Mouse (Mus musculus) WW6 (cell line): ENCODE measurements at regions not wholly inside any gene's neighbourhood (a gene's known extent, or its start where the extent isn't known, plus 50 kb on each side); places are given as distances from the start of the nearest gene placed in this dataset.
A peak's percentile ranks its signal among the peaks of the same experiment; 100 is the strongest.

Experiments used
- DNase-seq: peaks from one replicate; pipeline ENCODE4 v3.0.0-alpha.2; 2013; ENCODE audit warnings: low read depth, low spot score

DNA sequence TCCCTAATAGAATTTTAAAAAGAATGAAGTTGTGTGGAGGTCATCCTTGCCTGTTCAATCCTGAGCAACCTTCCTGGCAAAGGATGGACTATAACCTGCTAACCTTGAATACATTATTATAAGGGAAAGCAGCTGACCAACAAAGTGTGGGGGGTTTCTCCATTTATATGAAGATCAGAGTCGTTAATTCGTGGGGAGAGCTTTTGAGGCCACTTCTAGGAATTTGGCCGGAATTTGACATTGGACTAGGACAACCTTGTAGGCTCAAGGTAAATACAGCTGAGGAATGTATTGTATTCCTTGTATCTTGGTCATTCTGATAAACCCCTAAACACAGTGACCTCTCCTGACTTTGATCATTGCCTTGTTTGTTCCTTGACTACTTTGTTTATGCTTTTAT is 56.9 kb downstream of the Klf4 start:
- no peak for DNase-seq

DNA sequence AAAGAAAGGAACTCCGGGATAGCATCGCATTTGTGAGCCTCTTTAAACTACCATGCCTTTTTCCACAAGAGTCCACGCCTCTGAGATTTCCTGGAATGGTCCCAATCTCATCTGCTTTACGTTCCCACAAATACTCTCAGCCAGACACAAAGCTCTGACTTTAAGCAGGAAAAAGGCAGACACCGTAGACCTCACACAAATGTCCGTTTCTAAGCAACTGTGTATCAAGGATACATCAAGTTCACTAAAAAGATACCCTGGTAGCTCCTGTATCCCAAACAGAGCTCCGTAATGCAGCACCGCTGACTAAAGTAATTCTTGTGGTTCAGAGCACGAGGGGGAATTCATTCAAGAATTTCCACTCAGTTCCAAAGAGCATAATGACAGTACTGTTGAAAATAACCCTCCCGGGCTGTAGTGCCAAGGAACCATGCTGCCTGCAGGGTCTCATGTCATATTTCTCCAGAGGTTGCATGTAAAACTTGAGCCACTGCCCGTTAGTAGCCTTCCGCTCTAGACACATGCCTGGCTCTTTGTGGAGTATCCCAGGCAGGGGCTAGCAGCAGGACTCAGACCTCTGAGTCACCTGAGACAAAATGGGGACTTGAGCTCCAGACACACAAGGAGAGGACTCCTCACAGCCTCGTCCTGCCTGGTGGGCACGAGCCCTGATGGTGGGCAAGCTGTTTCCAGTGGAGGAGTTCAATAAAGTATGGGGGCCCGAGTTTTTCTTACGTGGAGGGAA is 58.0 kb downstream of the Klf4 start:
- DNase-seq: no peak

DNA sequence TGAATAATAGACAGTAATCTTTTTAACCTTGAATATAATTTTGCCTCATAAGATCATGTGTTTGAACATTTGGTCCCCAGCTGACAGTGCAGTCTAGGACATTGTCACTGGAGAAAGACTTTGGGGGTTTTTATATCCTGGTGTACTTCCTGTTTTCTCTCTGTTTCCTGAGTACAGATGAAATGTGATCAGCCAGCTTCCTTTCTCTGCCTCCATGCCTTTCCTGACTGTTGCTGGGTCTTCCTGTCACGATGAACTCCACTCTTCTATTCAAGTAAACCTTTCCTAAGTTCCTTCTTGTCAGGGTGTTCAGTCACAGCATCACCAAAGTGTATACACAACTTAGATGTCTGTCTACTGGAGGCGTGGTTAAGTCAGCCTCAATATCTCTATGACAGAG is 59.6 kb downstream of the Klf4 start:
- no peak for DNase-seq

DNA sequence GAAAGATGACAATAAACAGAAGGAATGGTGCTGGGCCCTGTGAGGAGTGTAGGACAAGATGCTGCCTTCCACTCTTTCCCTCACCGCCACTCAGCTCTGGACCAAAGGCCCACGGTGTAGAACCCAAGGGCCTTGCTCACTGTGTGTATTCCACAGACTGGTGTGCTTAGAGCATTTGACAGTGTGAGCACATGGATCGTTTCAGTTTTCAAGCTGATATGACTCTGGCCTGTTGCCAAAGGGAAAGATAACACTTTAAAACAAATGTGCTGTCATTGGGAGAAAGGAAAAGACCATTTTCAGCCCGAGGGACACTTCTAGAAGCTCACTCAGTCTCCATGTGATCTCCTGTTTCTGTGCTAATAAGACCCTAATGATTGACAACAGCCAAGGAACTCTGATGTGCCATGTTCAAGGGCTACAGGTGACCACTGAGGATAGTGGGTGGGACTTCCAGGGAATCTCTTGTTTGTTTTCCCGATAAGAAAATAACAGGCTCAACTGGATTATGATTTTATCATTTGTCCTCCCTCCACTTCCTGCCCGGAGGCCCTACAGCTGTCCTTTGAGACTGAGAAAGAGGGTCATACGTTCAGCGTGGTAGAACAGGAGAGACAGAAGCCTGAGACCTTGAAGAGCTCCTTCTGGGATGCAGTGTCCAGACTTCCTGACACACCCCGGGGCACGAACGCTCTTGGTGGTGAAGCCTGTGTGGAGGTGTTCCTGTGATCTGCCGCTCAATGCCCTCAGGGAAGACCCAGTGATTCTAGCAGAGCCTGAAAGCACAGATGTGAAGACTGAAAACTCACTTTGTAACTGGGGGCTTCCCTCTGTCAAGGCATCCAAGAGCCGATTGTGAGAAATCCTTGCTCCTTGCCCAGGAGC is 61.2 kb downstream of the Klf4 start:
- DNase-seq: no peak

DNA sequence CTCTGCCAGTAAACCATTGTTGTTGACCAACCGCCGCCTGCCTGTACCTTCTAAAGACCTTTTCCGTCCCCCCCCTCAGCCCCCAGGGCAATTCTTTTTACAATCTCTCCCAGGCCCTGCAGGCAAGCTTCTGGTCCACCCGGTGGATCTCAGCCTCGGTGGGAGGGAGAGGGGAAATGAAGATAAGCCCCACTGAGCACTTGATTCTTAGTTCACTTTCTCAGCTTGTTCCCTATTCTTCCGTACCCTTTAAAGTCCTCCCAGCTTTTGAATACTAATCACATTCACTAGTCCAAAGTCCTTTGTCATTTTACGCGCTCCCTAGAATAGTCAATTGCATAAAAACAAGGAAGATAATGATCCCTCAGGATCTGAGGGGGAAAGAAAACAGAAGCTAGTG is 68.1 kb downstream of the Klf4 start:
- peak; percentile 88 for DNase-seq

DNA sequence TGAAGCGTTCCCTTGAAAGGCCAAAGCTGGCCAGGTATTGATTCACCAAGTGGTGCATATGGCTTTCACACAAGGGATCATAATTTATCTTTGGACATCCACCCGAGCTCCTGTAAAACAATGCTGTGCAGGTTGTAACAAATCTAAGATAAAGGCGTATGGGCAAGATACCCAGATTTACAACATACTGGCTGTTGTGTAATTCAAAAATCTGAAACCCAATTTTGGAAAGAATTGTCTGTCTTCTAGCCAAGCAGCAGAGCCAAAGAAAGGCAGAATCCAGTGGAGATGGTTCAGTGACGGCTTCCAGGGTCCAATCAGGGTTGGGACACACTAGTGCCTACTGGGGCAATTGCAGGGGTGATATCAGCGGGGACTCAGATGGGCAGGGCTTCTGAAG is 70.3 kb downstream of the Klf4 start:
- no peak for DNase-seq

DNA sequence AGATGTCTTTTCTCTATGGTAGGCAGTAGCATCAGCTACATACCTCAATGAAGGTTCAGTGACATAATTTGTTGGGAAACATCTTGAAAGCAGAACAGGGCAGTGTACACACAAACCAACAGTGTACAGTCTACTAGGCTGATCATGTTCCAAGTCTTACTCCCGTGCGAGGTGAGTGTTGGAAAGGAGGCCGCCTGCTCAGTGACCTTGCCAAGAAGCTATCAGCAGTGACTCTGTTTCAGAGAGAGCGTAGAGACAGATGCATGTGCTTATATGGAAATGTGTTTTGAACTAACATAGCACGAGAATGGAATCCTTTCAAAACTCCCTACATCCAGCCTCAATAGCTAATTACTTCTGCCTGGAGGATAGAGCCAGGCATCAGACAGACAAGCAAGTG is 78.4 kb downstream of the Klf4 start:
- DNase-seq: no peak

DNA sequence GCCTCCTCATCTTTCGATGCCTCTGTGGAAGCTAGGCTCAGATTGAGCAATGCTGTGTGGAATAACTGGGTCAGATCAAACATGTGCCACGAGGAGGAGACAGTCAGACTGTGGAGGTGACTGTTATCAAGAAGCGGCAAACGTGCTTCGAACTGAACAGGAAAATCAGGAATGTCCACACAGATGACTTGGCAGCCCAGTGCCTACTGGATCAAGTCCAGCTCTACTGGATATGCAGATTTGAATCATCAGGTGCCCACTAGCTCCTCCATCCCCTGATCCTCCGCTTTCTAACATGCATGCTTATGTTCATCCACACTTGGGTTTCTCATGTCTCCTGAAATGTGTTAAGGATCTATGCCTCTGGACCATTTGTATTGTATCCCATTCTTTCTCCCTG is 79.7 kb downstream of the Klf4 start:
- no peak for DNase-seq

DNA sequence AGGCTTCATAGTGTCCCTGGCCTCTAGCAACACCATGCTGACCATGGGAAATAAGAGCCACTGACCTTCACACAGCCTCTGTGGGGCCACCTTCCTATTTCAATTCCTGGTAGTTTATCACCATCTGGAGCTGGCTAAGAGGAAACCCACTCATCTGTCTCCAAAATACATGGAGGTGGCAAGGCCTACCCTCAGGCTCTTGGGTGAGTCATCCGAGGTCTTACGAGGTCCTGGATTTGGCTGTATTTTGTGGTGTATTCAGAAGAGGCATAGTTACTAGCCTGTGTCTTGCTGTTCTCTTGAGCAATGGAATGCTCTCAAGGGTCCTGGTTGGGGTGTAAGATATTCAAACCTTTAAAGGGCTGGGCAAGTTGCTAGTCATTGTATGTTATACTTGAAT is 80.6 kb downstream of the Klf4 start:
- no peak for DNase-seq

DNA sequence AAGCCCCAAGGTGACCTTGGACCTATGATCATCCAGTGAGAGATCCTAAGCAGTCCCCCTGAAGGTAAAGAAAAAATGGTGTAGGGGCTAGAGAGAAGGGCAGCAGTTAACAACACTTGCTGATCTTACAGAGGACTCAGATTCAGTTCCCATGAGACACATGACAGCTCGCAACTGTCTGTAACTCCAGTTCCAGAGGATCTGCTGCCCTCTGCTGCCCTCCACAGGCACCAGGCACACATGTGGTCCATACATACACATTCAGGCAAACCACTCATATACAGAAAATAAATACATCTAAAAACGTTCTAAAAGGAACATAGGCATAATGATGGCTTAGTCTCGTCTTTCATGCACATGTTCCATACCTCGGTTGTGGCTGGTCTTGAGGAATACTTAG is 81.2 kb downstream of the Klf4 start:
- no peak for DNase-seq

DNA sequence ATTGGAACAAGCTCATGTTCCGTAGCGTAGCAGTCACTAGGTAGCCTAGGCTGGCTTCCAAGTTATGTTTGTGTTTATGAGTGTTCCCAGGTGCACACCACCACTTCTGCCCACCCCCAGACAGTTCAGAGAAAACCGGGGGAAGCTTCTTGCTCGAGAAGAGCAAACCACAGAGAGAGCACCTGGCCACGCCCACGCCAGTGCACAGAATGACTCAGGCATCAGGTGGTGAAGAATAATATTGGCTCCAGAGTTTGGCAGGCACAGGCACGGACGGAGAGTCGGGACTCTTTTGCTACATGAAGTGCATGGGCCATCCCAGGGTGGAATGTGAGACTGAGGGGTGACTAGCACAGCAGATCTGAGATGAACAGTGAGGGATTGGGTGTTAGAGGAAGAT is 88.8 kb downstream of the Klf4 start:
- no peak for DNase-seq

DNA sequence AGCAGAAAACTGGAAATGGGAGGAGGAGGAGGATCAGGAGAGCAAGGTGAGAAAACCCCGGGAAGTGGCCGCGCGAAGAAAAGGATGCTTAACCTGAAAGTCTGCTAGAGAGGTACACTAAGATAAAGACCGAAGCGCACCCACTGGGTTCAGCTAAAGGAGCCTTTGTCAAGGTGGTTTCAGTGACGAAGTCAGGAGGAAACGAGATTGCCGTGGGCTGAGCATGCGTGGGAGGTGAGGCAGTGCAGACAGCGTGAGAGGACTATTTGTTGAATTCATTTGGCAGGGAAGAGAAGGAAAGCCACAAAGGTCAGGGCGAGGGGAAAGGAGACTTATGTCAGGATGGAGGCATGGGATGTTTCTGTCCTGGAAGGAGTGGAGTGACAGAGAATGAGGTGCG is 90.2 kb downstream of the Klf4 start:
- no peak for DNase-seq
